Mouse (Mus musculus): Measurements from ENCODE around the gene Crygc.
"Not testable (repeated sequence)": the region's sequence is repeated elsewhere in the genome, so short reads cannot be mapped to it uniquely, and the experiment has no call there.

Crygc gene

DNA sequence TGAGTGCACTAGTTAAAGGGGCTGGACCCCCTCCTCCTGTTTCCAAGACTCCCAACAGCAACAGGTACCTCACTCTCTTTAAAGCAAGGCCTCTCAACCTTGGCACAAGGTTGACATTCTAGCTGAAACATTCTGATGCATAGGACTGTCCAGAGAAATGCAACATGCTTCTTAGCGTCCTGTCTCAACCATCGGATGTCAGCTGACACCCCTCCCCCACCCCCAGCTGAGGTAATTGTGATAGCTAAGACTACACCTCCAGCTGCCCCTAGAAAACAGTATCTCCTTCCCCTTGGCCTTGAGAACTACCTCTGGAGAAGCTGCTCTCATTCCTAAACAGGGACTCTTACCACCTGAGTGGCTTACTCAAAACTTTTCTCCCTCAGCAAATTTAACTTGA lies 21.3 kb downstream of the Crygc start:
- DNase-seq (ENCODE audit: low spot score in 2 of 2): no peak

DNA sequence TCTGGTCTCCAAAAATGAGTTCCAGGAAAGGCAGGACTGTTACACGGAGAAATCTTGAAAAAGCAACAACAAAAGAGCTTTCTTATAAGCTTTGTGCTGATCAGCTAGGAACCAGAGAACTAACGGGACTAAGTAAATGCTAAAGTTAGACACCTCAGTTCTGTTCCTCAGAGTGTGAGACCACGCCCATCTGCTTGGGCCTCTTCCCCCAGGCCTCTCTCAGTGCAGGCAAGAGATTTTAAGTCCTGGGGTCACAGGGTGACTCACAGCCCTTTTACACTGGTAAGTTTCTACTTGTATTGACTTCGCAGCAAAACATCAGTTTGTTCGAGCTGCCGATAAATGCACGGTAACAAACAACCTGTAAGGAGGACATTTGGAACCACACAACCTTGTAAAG lies 21.8 kb downstream of the Crygc start:
- no peak for DNase-seq (ENCODE audit: low spot score in 2 of 2)

DNA sequence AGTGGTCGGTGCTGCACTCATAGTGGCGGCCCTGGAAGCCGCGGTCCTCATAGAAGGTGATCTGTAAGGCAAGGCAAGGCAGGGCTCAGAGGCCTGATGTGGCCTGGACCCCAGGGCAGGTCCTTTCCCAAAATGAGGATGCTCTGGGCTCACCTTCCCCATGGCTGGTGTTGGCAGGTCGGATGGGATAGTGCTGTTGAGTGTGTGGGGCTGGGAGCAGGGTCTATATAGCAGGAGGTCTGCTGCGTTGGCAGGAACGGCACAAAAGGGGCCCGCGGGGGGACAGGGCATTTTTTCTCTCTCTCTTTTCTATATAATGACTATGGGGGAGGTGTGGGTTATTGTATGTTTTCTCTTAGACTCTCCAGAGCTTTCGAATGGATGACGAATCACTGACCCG lies 22.5 kb downstream of the Crygc start, which contains the start of gene Cryge:
Cryge (minus strand) TSS at position 198 of the 400 bp plus-strand sequence.
- not testable (repeated sequence) for DNase-seq (ENCODE audit: low spot score in 2 of 2)

DNA sequence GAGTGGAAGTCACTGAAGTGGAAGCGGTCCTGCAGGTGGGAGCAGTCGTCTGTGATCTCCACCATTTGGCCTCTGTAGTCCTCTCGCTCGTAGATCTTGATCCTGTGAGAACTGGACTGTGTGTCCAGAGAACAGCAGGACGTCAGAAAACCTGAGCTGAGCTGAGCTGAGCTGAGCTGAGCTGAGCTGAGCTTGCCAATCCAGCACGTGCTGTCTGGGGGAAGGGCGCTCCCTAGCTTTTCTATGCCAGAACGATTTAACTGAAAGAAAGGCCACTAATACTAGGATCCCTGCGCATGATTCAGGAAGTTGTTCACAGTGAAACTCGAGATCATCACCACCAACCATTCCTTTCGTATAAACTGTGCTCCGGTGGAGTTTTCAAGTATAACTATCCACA lies 24.7 kb downstream of the Crygc start:
- DNase-seq (ENCODE audit: low spot score in 2 of 2): peak; percentile 20 to 39

DNA sequence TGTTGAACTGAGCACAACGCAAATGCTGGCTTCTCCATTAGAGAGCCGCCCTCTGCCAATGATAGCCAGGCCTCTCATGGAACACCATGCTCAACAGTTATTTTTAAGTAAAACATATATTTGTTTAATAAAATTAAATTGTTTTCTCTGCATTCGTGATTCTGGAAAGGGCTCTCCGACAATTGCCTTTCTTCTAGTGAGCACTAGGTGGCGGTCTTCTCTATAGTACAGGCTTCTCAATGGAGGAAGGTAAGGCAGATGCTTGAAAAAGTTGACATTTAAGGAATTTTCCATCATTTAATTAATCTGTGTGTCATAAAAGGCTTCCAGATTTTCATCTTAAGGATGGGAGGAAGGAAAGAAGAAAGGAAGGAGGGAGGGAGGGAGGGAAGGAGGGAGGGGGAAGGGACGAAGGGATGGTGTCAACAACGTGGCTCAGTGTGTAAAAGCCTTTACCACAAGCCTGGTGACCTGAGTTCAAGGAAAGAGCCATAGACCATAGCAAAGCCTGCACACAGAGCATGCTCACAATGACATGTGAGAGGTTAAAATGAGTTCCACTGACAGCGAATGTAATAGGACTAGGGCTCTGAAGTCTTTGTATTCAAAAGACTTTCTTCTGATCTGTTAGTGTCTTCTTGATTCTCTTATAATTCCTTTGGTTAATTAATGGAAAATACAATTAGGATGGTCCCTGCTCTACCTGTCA lies 26.9 kb downstream of the Crygc start:
- DNase-seq (ENCODE audit: low spot score in 2 of 2): peak; percentile 22 to 56

DNA sequence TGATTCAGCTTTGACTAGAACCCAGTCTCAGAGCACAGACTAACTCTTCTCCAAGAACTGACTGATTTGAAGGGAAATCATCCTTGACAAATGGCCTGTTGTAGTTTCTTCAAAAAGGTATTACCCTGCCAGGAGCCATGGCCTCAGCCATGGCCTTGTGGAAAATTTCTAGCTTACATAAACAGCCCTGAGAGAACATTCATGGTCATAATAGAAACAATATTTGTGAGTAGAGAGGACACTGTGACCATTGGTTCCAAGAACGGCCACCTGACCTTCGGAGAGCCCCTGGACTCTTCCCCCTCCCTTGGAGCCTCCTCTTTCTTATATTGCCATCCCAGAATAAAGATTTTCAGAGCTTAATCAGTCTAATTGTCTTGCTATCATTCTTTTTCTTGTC lies 30.1 kb downstream of the Crygc start:
- no peak for DNase-seq (ENCODE audit: low spot score in 2 of 2)

DNA sequence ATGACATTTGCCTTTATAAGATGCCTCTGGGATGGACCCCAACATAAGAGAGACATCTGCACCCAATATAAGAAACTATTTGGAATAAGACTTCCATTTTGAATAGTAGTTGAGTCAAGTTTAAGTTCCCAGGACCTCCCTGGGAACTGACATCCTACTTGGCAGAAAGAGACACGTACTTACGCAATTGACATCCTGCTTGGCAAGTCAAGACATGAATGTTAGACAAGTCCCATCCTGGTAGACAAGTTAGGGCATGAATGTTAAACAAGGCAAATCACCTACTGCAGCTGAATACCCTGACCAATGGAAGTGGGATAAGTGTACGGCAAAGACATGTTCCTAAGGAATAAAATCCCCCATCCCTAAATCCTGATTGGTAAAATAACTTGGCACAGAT lies 31.7 kb downstream of the Crygc start:
- no peak for DNase-seq (ENCODE audit: low spot score in 2 of 2)

DNA sequence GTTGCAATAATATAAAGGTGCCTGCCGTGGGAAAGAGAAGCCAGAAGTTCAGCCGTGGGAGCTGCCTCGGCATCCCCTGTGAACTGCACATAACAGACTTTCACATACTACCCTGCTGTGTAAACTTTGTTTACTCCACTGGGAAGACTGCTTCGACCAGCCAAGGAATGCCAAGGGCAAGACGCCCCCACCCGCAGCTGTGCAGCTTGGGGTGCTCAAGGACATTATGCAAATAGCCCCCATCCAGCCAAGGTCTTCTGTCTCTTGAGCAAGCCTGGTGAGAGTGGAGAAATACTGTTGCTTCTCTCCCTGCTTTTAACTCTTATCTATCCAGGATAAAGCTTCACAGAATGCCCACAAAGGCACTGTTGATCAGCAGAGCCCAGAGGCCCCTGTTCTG lies 32.7 kb downstream of the Crygc start:
- no peak for DNase-seq (ENCODE audit: low spot score in 2 of 2)

DNA sequence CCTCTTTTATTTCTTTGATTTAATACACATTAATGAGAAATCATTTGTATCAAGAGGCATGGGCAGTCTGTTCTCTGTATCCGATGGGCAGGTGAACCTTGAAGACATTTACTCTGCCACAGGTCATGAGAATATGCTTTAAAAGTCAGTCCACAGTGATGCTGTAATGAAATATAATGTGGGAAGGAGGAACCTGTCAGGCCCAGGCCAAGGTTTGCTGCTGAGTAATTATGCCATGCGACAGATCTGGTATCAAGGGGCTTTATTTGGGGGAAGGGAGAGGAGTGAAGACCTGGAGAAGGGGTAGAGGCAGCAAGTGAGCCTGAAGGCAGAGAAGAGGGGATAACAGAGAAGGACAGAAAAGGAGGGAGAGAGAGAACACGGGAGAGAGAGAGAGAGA lies 33.8 kb downstream of the Crygc start:
- no peak for DNase-seq (ENCODE audit: low spot score in 2 of 2)

DNA sequence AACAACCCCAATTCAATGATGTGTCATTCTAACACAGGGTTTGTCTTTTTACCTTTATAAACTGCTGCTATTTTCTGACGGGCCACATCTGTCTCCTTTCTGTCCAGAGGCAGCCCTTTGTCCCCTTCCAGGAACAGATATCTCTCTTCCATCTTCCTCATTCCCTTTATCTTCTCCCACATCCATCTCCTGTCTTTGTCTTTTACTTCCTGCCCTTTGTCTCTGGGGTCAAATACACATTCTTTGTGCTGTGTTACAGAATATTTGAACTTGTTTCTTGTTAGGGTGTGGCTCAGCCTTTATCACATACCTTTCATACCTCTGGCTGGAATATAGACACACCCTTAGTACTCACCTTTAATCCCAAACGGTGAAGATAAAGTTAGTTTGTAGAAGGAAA lies 35.9 kb downstream of the Crygc start:
- DNase-seq (ENCODE audit: low spot score in 2 of 2): no peak

DNA sequence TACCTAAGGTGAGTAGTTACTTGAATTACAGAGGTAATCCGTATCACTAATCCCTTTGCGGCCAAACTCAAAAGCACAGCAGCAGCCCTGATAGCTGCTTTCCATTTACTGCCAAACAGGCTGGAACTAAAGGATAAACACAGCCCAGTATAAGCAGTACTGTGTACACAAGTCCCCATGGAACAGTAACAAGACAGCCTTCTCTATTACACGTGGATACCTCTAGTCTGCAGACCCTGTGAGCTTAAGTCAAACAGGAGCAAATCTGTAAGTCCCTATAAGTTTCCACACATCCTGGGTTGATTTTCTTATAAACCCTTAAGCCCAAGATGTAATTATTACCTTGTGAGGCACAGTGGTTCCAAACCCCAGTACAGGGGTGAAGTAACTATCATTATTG lies 38.0 kb downstream of the Crygc start:
- no peak for DNase-seq (ENCODE audit: low spot score in 2 of 2)

DNA sequence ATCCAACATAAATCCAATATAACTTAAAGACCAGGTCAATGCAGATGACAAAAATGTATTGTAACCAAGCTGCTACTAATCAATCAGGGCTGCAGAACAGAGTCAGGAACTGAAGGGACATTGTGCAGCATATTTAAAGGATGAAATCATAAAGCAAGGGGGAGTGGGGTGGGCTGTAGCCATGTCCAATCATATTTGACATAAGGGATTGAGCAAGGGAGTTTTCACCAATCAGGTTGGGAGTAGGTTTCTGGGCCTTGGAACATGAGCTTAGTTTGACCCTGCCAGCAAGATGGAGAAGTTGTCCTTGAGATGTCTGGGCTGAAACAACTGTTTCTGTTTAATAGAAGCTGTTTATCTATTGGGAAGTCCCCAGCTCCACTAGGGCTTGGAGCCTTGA lies 40.8 kb downstream of the Crygc start, which contains the start of gene Akr1cl:
Akr1cl (minus strand) TSS at position 119 of the 400 bp plus-strand sequence.
- DNase-seq (ENCODE audit: low spot score in 2 of 2): no peak

DNA sequence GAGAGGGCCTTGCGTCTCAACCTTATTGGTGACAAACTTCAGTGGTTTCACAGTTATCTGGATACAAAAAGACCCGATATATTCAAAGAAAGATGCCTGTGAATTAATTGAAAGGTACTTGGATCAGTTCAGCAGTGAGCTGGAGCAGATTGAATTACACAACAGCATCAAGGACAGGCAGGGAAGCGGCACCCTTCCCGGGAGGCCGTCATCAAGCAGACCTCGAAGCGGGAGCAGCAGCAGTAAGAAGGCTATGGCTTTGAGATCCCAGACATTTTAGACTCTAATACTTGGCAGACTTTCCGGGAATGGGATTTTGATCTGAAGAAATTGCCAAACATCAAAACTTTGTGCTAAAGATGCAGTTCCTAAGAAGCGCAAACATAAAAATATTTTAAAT lies 45.3 kb downstream of the Crygc start:
- no peak for DNase-seq (ENCODE audit: low spot score in 2 of 2)
